Mouse (Mus musculus): Measurements from ENCODE around the gene Lpcat3. TPM values are rescaled to one million over a fixed set of nuclear protein-coding genes. Genes with fewer than 3 reads are reported as not detected.

The Lpcat3 gene
- total RNA-seq, 2 experiments from 2014 or later: 37.9 to 43.1 TPM

Small RNA genes within 50 kb of the gene (microRNA-seq; reads per million reads assigned to microRNA genes)
- 1.5 reads per million for gene Mir141
- 23.1 reads per million, percentile 35 among the genes with 10 or more reads in this experiment for gene Mir200c

Other genes starting within 250 kb of the Lpcat3 start
- 10 to 100 TPM; 40.9 to 41.0 TPM for gene Pex5, start 248.0 kb upstream of the Lpcat3 start, total RNA-seq (2021)
- 1 to 10 TPM; 1.2 to 1.4 TPM for gene Clstn3, start 198.2 kb upstream of the Lpcat3 start, total RNA-seq (2021)
- gene C1rl, start 169.9 kb upstream of the Lpcat3 start, total RNA-seq (2021): 1 to 10 TPM; 1.3 to 1.6 TPM
- gene C1ra, start 150.6 kb upstream of the Lpcat3 start, total RNA-seq (2021): 10 to 100 TPM; 11.8 to 14.8 TPM
- 10 to 100 TPM; 41.1 to 44.1 TPM for gene C1s1, start 120.7 kb upstream of the Lpcat3 start, total RNA-seq (2021)
- gene C1rb, start 92.7 kb upstream of the Lpcat3 start, total RNA-seq (2021): 1 to 10 TPM; 1.3 to 1.7 TPM
- under 1 TPM; 0.86 to 0.98 TPM for gene C1s2, start 26.9 kb upstream of the Lpcat3 start, total RNA-seq (2021)
- gene Emg1, start 49.2 kb downstream of the Lpcat3 start, total RNA-seq (2021): 10 to 100 TPM; 71.0 to 82.6 TPM
- gene Phb2, start 49.3 kb downstream of the Lpcat3 start, total RNA-seq (2021): 100 to 1,000 TPM; 234 to 238 TPM
- gene Ptpn6, start 75.7 kb downstream of the Lpcat3 start, total RNA-seq (2021): 1 to 10 TPM; 4.6 to 6.4 TPM
- 100 to 1,000 TPM; 177 to 209 TPM for gene Grcc10, start 78.3 kb downstream of the Lpcat3 start, total RNA-seq (2021)
- under 1 TPM in 1 of 2 experiments, not detected in 1; 0.83 TPM for gene Gm45234, start 93.0 kb downstream of the Lpcat3 start, total RNA-seq (2021)
- 10 to 100 TPM; 52.9 to 66.5 TPM for gene Atn1, start 93.5 kb downstream of the Lpcat3 start, total RNA-seq (2021)
- 1 to 10 TPM; 6.0 to 6.5 TPM for gene Eno2, start 106.6 kb downstream of the Lpcat3 start, total RNA-seq (2021)
- gene Lrrc23, start 116.7 kb downstream of the Lpcat3 start, total RNA-seq (2021): not detected
- 10 to 100 TPM; 10.5 to 11.7 TPM for gene Spsb2, start 145.6 kb downstream of the Lpcat3 start, total RNA-seq (2021)
- gene Tpi1, start 151.3 kb downstream of the Lpcat3 start, total RNA-seq (2021): 1,000 to 10,000 TPM; 2,059 to 2,144 TPM
- gene Usp5, start 166.5 kb downstream of the Lpcat3 start, total RNA-seq (2021): 10 to 100 TPM; 81.7 to 85.9 TPM
- 10 to 100 TPM; 27.9 to 28.2 TPM for gene Cdca3, start 166.5 kb downstream of the Lpcat3 start, total RNA-seq (2021)
- gene Gnb3, start 177.2 kb downstream of the Lpcat3 start, total RNA-seq (2021): 10 to 100 TPM; 13.6 to 14.3 TPM
- 10 to 100 TPM; 57.3 to 62.8 TPM for gene P3h3, start 194.7 kb downstream of the Lpcat3 start, total RNA-seq (2021)
- gene Gpr162, start 201.0 kb downstream of the Lpcat3 start, total RNA-seq (2021): 1 to 10 TPM; 1.2 to 1.3 TPM
- 1 to 10 TPM; 1.4 to 1.7 TPM for gene Cd4, start 225.2 kb downstream of the Lpcat3 start, total RNA-seq (2021)
- 1 to 10 TPM; 1.1 to 1.2 TPM for gene Lag3, start 248.7 kb downstream of the Lpcat3 start, total RNA-seq (2021)

Data from gastrocnemius, postnatal 4 days (tissue).